27 mouse cellular contexts compared by ENCODE assay signal in the genomic region with DNA sequence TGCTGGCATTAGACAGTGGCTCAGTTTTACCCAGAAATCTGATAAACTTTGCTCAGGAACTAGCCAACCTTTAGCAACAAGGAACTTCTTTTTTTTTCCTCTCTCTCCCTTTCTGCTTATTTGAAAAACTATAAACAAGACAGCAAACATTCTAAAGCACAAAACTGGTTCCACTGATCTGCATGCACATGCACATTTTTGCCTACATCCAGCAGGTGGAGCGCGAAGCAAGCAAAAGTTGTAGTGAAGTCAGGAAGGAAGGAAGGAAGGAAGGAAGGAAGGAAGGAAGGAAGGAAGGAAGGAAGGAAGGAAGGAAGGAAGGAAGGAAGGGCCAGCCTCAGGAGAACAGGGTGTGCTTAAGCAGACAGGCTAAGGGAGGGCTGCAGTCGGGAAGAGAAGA.
A peak's percentile ranks its signal among the peaks of the same experiment; 100 is the strongest.
DNase-seq lines count a peak whose midpoint lies in the region; ATAC-seq and TF ChIP-seq lines count a peak whose summit lies in the region.
"Had no signal": no experiment of that assay in that cellular context is flagged by ENCODE, and none has a peak within 500 bp of the region (broad histone marks: within the 10 kb centered on the region; RNA-seq: fewer than 3 reads in every experiment).

No protein-coding gene starts in this region.

- H3K9ac ChIP-seq in kidney, postnatal 0 days (ENCODE audit: low read depth, low read length): no peak overlapping the region
- H3K9ac ChIP-seq in lung, postnatal 0 days (replicated peaks; ENCODE audit: low read depth): no peak overlapping the region
- H3K9ac ChIP-seq: embryonic facial prominence, embryonic 15.5 days; forebrain, embryonic 12.5 days; heart, embryonic 13.5 days; intestine, embryonic 15.5 days; kidney, embryonic 15.5 days; limb, embryonic 12.5 days; midbrain, embryonic 12.5 days; neural tube, embryonic 13.5 days had no signal

- WGBS in kidney, postnatal 0 days: 83% methylated on average over 3 of the region's 3 CpGs
- 71% methylated on average over 3 of the region's 3 CpGs for WGBS in lung, postnatal 0 days

- H3K4me3 ChIP-seq in kidney, postnatal 0 days (replicated peaks; ENCODE audit: low read depth, low read length): no peak overlapping the region
- no peak overlapping the region for H3K4me3 ChIP-seq in lung, postnatal 0 days (ENCODE audit: low read depth, low read length)
- no peak overlapping the region for H3K4me3 ChIP-seq in cortical plate, adult 2 months (ENCODE audit: insufficient read depth, low read length)
- H3K4me3 ChIP-seq: embryonic facial prominence, embryonic 10.5 days; embryonic facial prominence, embryonic 15.5 days; forebrain, embryonic 12.5 days; gastrocnemius, adult 2 months; heart, embryonic 13.5 days; hindbrain, embryonic 10.5 days; intestine, embryonic 15.5 days; kidney, embryonic 15.5 days; limb, embryonic 12.5 days; midbrain, embryonic 12.5 days; neural tube, embryonic 13.5 days had no signal

- no peak overlapping the region for H3K4me2 ChIP-seq in kidney, postnatal 0 days (ENCODE audit: low read length)
- no peak overlapping the region for H3K4me2 ChIP-seq in lung, postnatal 0 days (replicated peaks; ENCODE audit: low read depth, low read length)
- H3K4me2 ChIP-seq: embryonic facial prominence, embryonic 15.5 days; forebrain, embryonic 12.5 days; heart, embryonic 13.5 days; intestine, embryonic 15.5 days; kidney, embryonic 15.5 days; limb, embryonic 12.5 days; liver, embryonic 11.5 days; midbrain, embryonic 12.5 days; neural tube, embryonic 13.5 days had no signal

- TF ChIP-seq CTCF in kidney, postnatal 0 days (IDR thresholded peaks at IDR 0.05; ENCODE audit: low read depth): peak; percentile 50; the same call in 1 of the 2 replicates
- TF ChIP-seq CTCF in lung, postnatal 0 days (IDR thresholded peaks at IDR 0.05): peak; percentile 32
- TF ChIP-seq CTCF in cortical plate, adult 2 months (IDR thresholded peaks at IDR 0.05; ENCODE audit: extremely low read depth, insufficient read depth, low read length): peak; percentile 41; the same call in 1 of the 2 replicates

- ATAC-seq in frontal cortex, adult (ENCODE audit: low TSS enrichment): 0 out of 2 replicates have a peak, but pooled peaks have one; percentile 39
- no peak for ATAC-seq in kidney, postnatal 0 days (replicated peaks; ENCODE audit: low FRiP score, low read depth)
- no peak for ATAC-seq in lung, postnatal 0 days
- ATAC-seq in megakaryocyte progenitor cell, adult 5-6 weeks (replicated peaks; ENCODE audit: poor library complexity): no peak
- ATAC-seq: hindbrain, embryonic 16.5 days; intestine, embryonic 15.5 days had no signal

- H3K36me3 ChIP-seq in kidney, postnatal 0 days (ENCODE audit: insufficient read depth, low read length): peaks cover 14% of the 10 kb centered on the region; the same call in 1 of the 2 replicates
- peaks cover 6% of the 10 kb centered on the region; the same call in 1 of the 2 replicates for H3K36me3 ChIP-seq in lung, postnatal 0 days (ENCODE audit: insufficient read depth, low read length)

- TF ChIP-seq EP300 in lung, postnatal 0 days (IDR thresholded peaks at IDR 0.05): no peak

- DNase-seq in frontal cortex, postnatal 10 days (ENCODE audit: low spot score in 2 of 2): no peak
- peak; percentile 7 for DNase-seq in kidney, postnatal 0 days (ENCODE audit: low spot score)
- no peak for DNase-seq in kidney, adult 18-20 months
- DNase-seq in lung, postnatal 0 days (ENCODE audit: low spot score): no peak
- DNase-seq in lung, postnatal 14 days: no peak
- DNase-seq: adrenal gland, postnatal 10 days; cerebellum, adult 11-12 months; cerebellum, adult 9-11 months; gastrocnemius, adult 2 months; heart, postnatal 10 days; right cerebral cortex, postnatal 4 days; thymus, postnatal 4 days had no signal

- no peak for TF ChIP-seq POLR2A in cortical plate, adult 2 months (IDR thresholded peaks at IDR 0.05; ENCODE audit: extremely low read depth, insufficient read depth, low read length)

- H3K9me3 ChIP-seq in kidney, postnatal 0 days (replicated peaks; ENCODE audit: low read length): no peaks in the 10 kb centered on the region
- no peaks in the 10 kb centered on the region for H3K9me3 ChIP-seq in lung, postnatal 0 days (ENCODE audit: low read length)
- H3K9me3 ChIP-seq: embryonic facial prominence, embryonic 10.5 days; embryonic facial prominence, embryonic 15.5 days; forebrain, embryonic 12.5 days; heart, embryonic 13.5 days; hindbrain, embryonic 10.5 days; intestine, embryonic 15.5 days; kidney, embryonic 15.5 days; limb, embryonic 12.5 days; midbrain, embryonic 12.5 days; neural tube, embryonic 13.5 days had no signal

- H3K27ac ChIP-seq in kidney, postnatal 0 days: no peak overlapping the region
- H3K27ac ChIP-seq in lung, postnatal 0 days (ENCODE audit: low read length): no peak overlapping the region
- no peak overlapping the region for H3K27ac ChIP-seq in cortical plate, adult 2 months (ENCODE audit: insufficient read depth, low read length)
- H3K27ac ChIP-seq: embryonic facial prominence, embryonic 10.5 days; embryonic facial prominence, embryonic 15.5 days; forebrain, embryonic 12.5 days; gastrocnemius, adult 2 months; heart, embryonic 13.5 days; hindbrain, embryonic 10.5 days; intestine, embryonic 15.5 days; kidney, embryonic 15.5 days; limb, embryonic 12.5 days; midbrain, embryonic 12.5 days; neural tube, embryonic 13.5 days had no signal

- H3K4me1 ChIP-seq in kidney, postnatal 0 days (replicated peaks; ENCODE audit: insufficient read depth, low read length): no peaks in the 10 kb centered on the region
- no peaks in the 10 kb centered on the region for H3K4me1 ChIP-seq in lung, postnatal 0 days (ENCODE audit: insufficient read depth, low read depth, low read length)
- H3K4me1 ChIP-seq in cortical plate, adult 2 months (ENCODE audit: control insufficient read depth, insufficient read depth, low read length): no peaks in the 10 kb centered on the region
- H3K4me1 ChIP-seq: embryonic facial prominence, embryonic 10.5 days; embryonic facial prominence, embryonic 15.5 days; forebrain, embryonic 12.5 days; hindbrain, embryonic 10.5 days; intestine, embryonic 15.5 days; kidney, embryonic 15.5 days; limb, embryonic 12.5 days; midbrain, embryonic 12.5 days; neural tube, embryonic 13.5 days had no signal

- no peaks in the 10 kb centered on the region for H3K27me3 ChIP-seq in kidney, postnatal 0 days (ENCODE audit: insufficient read depth, low read length)
- no peaks in the 10 kb centered on the region for H3K27me3 ChIP-seq in lung, postnatal 0 days (replicated peaks; ENCODE audit: insufficient read depth, low read length)
- H3K27me3 ChIP-seq: embryonic facial prominence, embryonic 15.5 days; forebrain, embryonic 12.5 days; heart, embryonic 13.5 days; intestine, embryonic 15.5 days; kidney, embryonic 15.5 days; limb, embryonic 12.5 days; midbrain, embryonic 12.5 days; neural tube, embryonic 13.5 days had no signal
